Mouse (Mus musculus): Measurements from ENCODE around the gene Aff1.

DNA sequence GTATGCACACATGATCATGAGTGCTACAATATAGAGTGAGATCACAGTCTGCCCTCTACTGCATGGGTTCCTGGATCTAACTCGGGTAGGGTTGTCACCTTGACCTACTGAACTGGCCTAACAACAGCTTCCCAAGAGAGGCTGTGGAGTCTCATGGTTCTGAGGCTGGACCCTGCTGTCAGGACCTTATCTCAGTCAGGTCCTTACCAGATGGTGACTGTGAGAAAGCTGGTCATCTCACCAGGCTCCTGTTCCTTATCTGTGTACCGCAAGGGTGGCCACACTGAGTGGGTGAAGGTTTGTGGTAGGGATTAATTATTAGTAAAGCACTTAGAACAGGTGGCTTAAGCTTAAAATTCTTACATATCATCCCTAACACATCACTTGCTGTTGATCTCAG is 49.8 kb downstream of the Aff1 start:
- TF ChIP-seq TAL1 (IDR thresholded peaks at IDR 0.05; ENCODE audit: low read length): peak; percentile 99
- peak; percentile 98 for TF ChIP-seq GATA1 (IDR thresholded peaks at IDR 0.05; ENCODE audit: low read length)
